Mouse (Mus musculus) adrenal gland, postnatal 25 days (tissue): ENCODE data around the gene Ppp1r15b. TPM values are rescaled to one million over a fixed set of nuclear protein-coding genes. Genes with fewer than 3 reads are reported as not detected.
A peak's percentile ranks its signal among the peaks of the same experiment; 100 is the strongest.

Experiments used
- DNase-seq: peaks from one replicate; pipeline ENCODE4 v3.0.0; 2021; ENCODE audit warnings: mixed read lengths
- total RNA-seq: library from RNA; stranded (reverse); gene quantifications from 2 replicates; pipeline ENCODE4 v1.2.3, GENCODE M21; 2021

The Ppp1r15b gene
- total RNA-seq, 1 experiment from 2014 or later: 82.5 TPM

- DNase-seq: no peak
These were observed 31.1 kb downstream of the Ppp1r15b start for GRCm38 (mm10) chr1:133162046-133162445.

DNA sequence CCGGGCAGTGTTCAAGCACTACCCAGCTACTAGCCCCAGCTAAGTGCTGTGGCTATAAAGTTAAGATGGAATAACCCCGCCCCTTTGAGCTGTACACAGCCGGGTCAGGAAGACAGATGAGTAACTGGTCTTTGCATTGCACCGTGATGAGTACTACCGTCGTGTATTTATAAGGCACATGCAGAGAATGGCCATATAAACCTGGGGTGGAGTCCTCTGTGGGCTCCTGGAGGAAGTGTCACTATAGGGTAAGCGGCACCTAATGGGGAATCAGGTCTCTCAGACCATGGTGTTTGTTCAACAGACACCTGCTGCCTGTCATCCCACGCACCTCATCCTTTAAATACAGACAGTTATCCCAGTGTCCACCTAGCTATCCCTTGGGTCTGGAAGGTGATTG is 32.0 kb downstream of the Ppp1r15b start:
- DNase-seq: no peak

DNA sequence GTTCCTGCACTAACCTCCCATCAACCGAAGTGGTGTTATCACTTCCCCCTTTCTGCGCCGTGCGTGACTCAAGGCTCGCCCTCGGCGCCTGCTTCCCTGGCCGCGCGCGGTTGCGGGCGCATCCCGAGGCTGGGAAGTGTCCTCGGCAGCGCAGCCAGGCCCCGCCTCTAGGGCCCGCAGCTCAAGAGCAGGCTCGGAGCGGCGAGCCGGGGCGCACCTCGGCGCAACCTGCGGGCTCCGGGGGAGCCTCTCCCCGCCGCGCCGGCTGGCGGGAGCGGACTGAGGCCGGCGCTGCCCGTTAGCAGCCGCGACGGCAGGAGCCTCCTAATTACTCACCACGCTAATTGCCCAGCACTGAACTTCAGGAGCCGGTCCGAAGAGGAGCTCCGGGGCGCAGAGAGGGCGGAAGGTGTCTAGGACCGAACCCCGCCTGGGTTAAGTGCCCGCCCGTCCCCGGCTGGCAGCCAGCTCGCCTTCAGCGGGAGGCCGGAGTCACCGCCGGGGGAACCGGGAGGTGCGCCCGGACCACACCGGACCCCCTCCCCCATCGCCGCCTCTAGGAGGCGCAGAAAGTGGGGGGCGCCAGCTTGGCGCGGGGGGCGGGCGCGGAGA is 33.0 kb downstream of the Ppp1r15b start, which contains the start of gene Plekha6:
Gene Plekha6, plus strand, starts transcription at position 391 of the 612 bp plus-strand sequence.
- peak; percentile 52 for DNase-seq

DNA sequence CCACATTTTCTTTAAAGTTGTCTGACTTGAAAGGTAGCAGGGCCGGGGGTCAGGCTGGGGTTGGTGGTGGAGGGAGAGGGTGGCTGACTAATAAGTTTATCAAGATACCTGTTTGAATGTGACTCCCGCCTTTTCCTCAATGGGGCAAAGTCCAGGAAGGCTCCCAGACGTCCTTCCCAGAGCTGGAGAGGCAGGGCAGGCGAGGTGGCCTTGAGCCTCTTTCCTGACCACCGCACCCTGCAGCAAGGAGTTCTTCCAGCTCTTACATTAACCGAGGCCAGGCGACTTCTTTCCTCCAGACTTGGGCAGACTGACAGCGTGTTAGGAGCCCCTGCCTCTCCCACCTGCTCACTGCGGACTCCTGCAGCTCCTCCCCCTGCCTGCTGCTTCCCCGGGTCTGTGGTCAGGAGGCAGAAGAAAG is 33.7 kb downstream of the Ppp1r15b start:
- peak; percentile 19 for DNase-seq

DNA sequence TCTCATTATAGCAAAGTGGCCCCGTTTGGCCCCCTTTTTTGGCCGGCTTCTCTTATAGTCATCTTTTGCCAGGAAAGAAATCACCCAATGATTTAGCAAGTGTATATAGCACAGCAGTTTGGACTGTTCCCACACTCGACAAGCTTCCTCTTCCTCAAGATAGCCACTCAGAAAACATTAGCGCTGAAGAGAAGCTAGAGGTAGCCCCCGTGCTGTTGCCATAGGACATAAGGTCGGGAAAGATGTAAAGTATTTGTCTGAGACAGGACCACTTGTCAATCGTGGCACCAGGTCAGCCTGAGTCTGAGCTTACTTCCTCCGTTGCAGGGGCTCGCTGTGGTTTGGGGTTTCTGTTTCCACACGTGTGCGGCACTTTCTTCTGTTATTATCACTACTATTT is 34.2 kb downstream of the Ppp1r15b start:
- no peak for DNase-seq

- no peak for DNase-seq
These were observed 37.5 kb downstream of the Ppp1r15b start for GRCm38 (mm10) chr1:133168318-133169060.

GRCm38 (mm10) chr1:133170196-133170595 is 39.3 kb downstream of the Ppp1r15b start:
- no peak for DNase-seq

DNA sequence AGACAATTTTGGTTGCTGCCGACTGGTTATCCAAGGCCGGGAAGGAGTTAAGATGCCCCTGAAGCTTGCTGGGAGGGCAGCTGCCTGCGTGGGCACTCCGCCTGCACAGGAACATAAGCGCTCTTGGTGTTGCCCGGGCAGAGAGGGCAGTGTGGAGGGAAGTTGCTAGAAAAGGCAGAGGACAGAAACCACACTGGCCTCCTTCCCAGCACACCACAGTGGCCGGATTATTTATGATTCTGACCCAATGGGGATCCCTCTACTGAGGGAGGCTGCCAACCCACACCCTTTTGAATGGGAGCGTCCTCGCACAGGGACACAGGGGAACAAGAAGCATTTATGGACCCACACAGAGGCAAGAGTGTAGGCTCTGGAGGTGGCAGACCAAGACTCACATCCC is 40.4 kb downstream of the Ppp1r15b start:
- DNase-seq: no peak

GRCm38 (mm10) chr1:133175150-133175549 is 44.2 kb downstream of the Ppp1r15b start:
- no peak for DNase-seq

- peak; percentile 60 for DNase-seq
These were observed 46.7 kb downstream of the Ppp1r15b start for GRCm38 (mm10) chr1:133177480-133178172.

- DNase-seq: no peak
These were observed 47.9 kb downstream of the Ppp1r15b start for GRCm38 (mm10) chr1:133178732-133179440.

GRCm38 (mm10) chr1:133181072-133182015 is 50.4 kb downstream of the Ppp1r15b start:
- DNase-seq: peak; percentile 71

DNA sequence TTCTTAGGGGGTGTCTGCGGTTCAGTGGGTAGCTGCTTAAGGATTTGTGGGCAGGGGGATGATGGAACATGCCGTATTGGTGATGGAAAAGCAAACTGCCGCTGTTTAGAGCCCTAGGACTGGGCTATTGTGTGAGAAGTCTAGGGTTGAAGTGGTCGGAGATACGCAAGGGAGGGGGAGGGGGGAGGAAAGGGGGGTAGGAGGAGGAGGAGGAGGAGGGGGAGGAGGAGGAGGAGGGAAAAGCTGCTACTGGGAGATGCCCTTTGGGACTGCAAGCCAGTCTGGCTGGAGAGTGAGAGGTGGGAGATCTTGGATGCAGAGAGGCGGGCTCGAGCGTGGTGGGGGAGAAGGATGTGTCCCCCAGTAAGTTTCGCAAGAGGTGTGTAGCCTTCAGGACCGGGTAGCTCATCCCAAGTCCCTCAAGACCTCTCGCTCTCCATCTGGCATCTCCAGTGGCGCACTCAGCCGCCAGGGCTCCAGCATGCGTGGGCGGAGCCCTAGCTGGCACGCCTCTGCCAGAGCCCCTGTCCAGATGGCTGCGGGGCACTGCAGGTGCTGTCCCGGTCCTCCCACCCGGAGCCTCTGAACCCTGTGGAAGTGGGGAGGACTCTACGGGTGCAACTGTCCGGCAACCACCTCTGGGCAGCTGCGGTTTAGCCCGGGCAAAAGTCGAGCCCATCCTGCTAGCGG is 51.2 kb downstream of the Ppp1r15b start:
- peak; percentile 66 for DNase-seq

DNA sequence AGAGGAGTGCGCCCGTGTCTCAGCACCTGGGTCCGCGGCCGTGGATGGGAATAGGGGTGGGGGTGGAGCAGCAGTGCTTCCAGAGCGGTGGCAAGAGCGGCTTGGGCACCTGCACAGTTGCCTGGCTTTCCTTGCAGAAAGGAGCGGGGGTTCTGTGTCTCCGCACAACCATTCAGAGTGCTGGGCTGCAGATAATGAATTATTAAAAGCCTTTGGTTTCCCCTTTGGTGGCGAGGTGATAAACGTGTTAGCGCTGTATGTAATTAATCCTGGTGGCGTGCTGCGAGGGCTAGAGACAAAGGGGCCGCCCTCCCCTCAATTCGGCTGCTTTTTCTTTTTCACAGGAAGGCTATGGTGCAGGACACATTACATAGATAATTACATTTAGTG is 51.8 kb downstream of the Ppp1r15b start:
- DNase-seq: no peak

DNA sequence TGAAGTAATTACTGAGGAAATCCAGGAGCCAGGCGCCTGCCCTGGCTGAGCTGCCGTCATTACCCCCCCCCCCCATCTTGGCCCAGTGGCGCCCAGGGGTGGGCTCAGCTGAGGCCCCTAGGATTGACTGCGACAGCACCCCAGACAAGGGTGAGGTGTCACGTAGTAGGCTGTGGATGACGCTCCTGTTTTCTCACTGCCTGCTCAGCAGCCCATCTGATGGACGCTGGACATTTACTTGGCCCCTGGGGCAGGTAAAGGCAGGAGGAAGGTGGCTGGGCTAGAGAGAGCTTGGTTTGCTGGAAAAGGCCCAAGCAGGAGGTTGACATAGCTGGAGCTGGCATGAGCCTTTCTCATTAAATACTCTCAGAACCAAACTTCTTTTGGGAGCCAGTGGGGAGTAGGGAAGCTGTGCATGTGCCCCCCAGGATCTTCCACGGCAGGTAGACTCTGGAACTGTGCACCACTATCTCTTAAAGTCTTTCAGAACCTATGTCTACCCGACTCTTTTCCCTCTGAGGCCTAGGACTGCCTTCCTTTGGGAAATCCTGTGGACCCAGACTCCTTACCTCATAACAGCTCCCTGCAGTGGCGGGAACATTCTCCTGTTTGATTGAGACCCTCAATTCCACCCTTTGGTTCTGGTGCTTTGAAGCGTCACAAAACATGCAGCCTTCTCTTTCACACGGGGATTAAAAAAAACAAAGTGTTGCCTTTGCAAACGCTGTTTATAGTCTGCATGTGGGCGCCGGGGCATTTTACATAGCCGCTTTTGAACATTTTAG is 52.4 kb downstream of the Ppp1r15b start:
- DNase-seq: no peak

GRCm38 (mm10) chr1:133187948-133188680 is 57.2 kb downstream of the Ppp1r15b start:
- no peak for DNase-seq

GRCm38 (mm10) chr1:133188719-133189118 is 57.8 kb downstream of the Ppp1r15b start:
- DNase-seq: no peak
